Mouse (Mus musculus) ES-E14 (cell line): ENCODE data around the gene Lhfpl2.

ENCODE experiments used
- CHD2 ChIP-seq: IDR thresholded peaks from 2 replicates; pipeline ENCODE4 v1.6.1; 2014; ENCODE audit warnings: mild to moderate bottlenecking, low read depth, low read length, inconsistent platforms
- HCFC1 ChIP-seq: IDR thresholded peaks from 2 replicates; pipeline ENCODE4 v1.6.1; 2012; ENCODE audit warnings: low read length, inconsistent platforms, borderline replicate concordance; ENCODE audit not compliant: insufficient read depth
- MAFK ChIP-seq: IDR thresholded peaks from 2 replicates; pipeline ENCODE4 v1.6.1; 2014; ENCODE audit warnings: mild to moderate bottlenecking, low read depth, low read length, inconsistent platforms; ENCODE audit not compliant: insufficient read depth
- ZNF384 ChIP-seq: IDR thresholded peaks from 2 replicates; pipeline ENCODE4 v1.6.1; 2012; ENCODE audit warnings: low read depth, low read length, inconsistent platforms

- TF ChIP-seq ZNF384 (no peak), HCFC1 (no peak), CHD2 (no peak), MAFK (no peak)
Observed at GRCm38 (mm10) chr13:94130394-94130793, 72.8 kb downstream of the Lhfpl2 start.
